Mouse (Mus musculus) forebrain, embryonic 14.5 days (tissue): ENCODE data around the gene Olfr1214. TPM values are rescaled to one million over a fixed set of nuclear protein-coding genes. Genes with fewer than 3 reads are reported as not detected.
"Not testable (repeated sequence)": the region's sequence is repeated elsewhere in the genome, so short reads cannot be mapped to it uniquely, and the experiment has no call there.

Experiments
- ATAC-seq: fragments of 200-750 bp; cut with Nextera tagmentation; 2 replicates; pipeline ENCODE4 v1.8.0; 2017; ENCODE audit warnings: mild to moderate bottlenecking, moderate library complexity
- DNase-seq: peaks from one replicate; pipeline ENCODE4 v3.0.0-alpha.2; 2015; ENCODE audit warnings: low spot score
- H3K27ac ChIP-seq: fragments of 300-500 bp; sonication (generic); 2 replicates; pipeline ENCODE4 v1.5.1; 2014; ENCODE audit warnings: low read depth, mild to moderate bottlenecking, control low read depth, low read length, moderate library complexity
- H3K27me3 ChIP-seq: fragments of 300-500 bp; sonication (generic); replicated peaks from 2 replicates; pipeline ENCODE4 v1.6.1; 2014; ENCODE audit warnings: low read length, control low read depth, mixed read lengths; ENCODE audit not compliant: control insufficient read depth, insufficient read depth
- H3K36me3 ChIP-seq: fragments of 300-500 bp; sonication (generic); 2 replicates; pipeline ENCODE4 v1.6.1; 2014; ENCODE audit warnings: low read length, control low read depth; ENCODE audit not compliant: control insufficient read depth, insufficient read depth
- H3K4me1 ChIP-seq: fragments of 300-500 bp; sonication (generic); 2 replicates; pipeline ENCODE4 v1.6.1; 2014; ENCODE audit warnings: antibody characterized with exemption, low read length, control low read depth; ENCODE audit not compliant: control insufficient read depth, insufficient read depth
- H3K4me2 ChIP-seq: fragments of 300-500 bp; sonication (generic); 2 replicates; pipeline ENCODE4 v1.6.1; 2014; ENCODE audit warnings: mild to moderate bottlenecking, control low read depth, low read length
- H3K4me3 ChIP-seq: fragments of 300-500 bp; sonication (generic); 2 replicates; pipeline ENCODE4 v1.5.1; 2014; ENCODE audit warnings: low read depth, low read length, control low read depth
- H3K9ac ChIP-seq: fragments of 300-500 bp; sonication (generic); 2 replicates; pipeline ENCODE4 v1.6.1; 2014; ENCODE audit warnings: mild to moderate bottlenecking, low read length, control low read depth, moderate library complexity
- H3K9me3 ChIP-seq: fragments of 300-500 bp; sonication (generic); replicated peaks from 2 replicates; pipeline ENCODE4 v1.6.1; 2016; ENCODE audit warnings: low read length, control low read depth, mixed read lengths; ENCODE audit not compliant: control insufficient read depth
- WGBS: fragments of 180-500 bp; shearing (Covaris S2); extraction: QIAGEN DNeasy Blood & Tissue Kit; methylation state at CpG from one replicate; pipeline ENCODE4 v1.1.7; 2014; 5-methylcytosine and 5-hydroxymethylcytosine counted together
- polyA plus RNA-seq: library from polyadenylated mRNA; unstranded; fragments of >200 nt; fragmentation: Nextera tagmentation; extraction: Ambion mirVana; gene quantifications from 2 replicates; pipeline ENCODE4 v1.2.1, GENCODE M21; 2014

Gene Olfr1214
- polyA plus RNA-seq: not detected in 2 replicates

- H3K4me2 ChIP-seq: no peak within 1 kb of the TSS
- 87% methylated on average over 1 of the region's 1 CpGs for WGBS
- no peak for DNase-seq
- no peak within 1 kb of the TSS for H3K9ac ChIP-seq
- H3K27me3 ChIP-seq: no peaks in the 10 kb centered on the region
- ATAC-seq: no peak
- no peaks in the 10 kb centered on the region for H3K36me3 ChIP-seq
- no peak within 1 kb of the TSS for H3K4me3 ChIP-seq
- no peaks in the 10 kb centered on the region for H3K9me3 ChIP-seq
- no peak within 1 kb of the TSS for H3K27ac ChIP-seq
- H3K4me1 ChIP-seq: no peaks in the 10 kb centered on the region
Measured at GRCm38 (mm10) chr2:88992553-88992952, at the start of gene Olfr1214. Olfr1214 (minus strand) TSS chr2:88992653.

DNA sequence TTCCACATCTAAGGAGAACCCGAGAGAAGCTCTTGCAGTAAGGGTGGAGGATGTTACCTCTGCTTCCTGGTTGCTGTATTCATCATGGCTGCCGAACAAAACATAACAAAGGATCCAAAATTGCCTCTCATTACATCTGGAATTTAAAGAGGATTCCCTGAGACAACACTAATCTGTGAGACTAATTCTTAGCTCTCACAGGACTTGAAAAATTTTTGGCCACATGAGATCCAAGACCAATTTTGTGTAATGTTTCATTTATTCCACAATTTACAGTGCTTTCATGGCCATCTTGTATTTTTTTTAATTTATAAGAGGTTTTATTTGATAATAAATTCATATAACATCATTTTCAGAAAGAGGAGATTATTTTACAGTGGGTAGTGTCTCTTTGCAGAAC is 39.5 kb upstream of the Olfr1214 start, which contains the start of gene Olfr1217:
Gene Olfr1217 (minus strand): TSS at position 101 of the 400 bp plus-strand sequence.
- no peak within 1 kb of the TSS for H3K27ac ChIP-seq
- no peaks in the 10 kb centered on the region for H3K9me3 ChIP-seq
- H3K4me3 ChIP-seq: no peak within 1 kb of the TSS
- WGBS: 69% methylated on average over 2 of the region's 2 CpGs
- ATAC-seq: no peak
- no peaks in the 10 kb centered on the region for H3K27me3 ChIP-seq
- no peaks in the 10 kb centered on the region for H3K36me3 ChIP-seq
- DNase-seq: no peak
- H3K4me2 ChIP-seq: no peak within 1 kb of the TSS
- H3K9ac ChIP-seq: no peak within 1 kb of the TSS
- no peaks in the 10 kb centered on the region for H3K4me1 ChIP-seq

- H3K27me3 ChIP-seq: not testable (repeated sequence)
Measured at GRCm38 (mm10) chr2:89021436-89021835, 29.0 kb upstream of the Olfr1214 start.

GRCm38 (mm10) chr2:89018240-89018639 is 25.8 kb upstream of the Olfr1214 start, which contains the start of gene Olfr1216:
Olfr1216 (minus strand) TSS chr2:89018340.
- no peak within 1 kb of the TSS for H3K9ac ChIP-seq
- H3K27me3 ChIP-seq: no peaks in the 10 kb centered on the region
- no peak for DNase-seq
- no peaks in the 10 kb centered on the region for H3K4me1 ChIP-seq
- WGBS: 90% methylated on average over 1 of the region's 1 CpGs
- no peak for ATAC-seq
- no peak within 1 kb of the TSS for H3K4me2 ChIP-seq
- no peak within 1 kb of the TSS for H3K27ac ChIP-seq
- H3K36me3 ChIP-seq: no peaks in the 10 kb centered on the region
- no peak within 1 kb of the TSS for H3K4me3 ChIP-seq
- no peaks in the 10 kb centered on the region for H3K9me3 ChIP-seq

More at GRCm38 (mm10) chr2:89021436-89021835, 29.0 kb upstream of the Olfr1214 start:
- H3K36me3 ChIP-seq, H3K4me1 ChIP-seq, H3K9me3 ChIP-seq, H3K4me3 ChIP-seq, DNase-seq, H3K4me2 ChIP-seq, H3K9ac ChIP-seq, H3K27ac ChIP-seq, ATAC-seq: not testable (repeated sequence)
- WGBS: 70% methylated on average over 3 of the region's 3 CpGs

GRCm38 (mm10) chr2:89006873-89007272 is 14.4 kb upstream of the Olfr1214 start, which contains the start of gene Olfr1215:
Olfr1215 (minus strand) TSS chr2:89006973.
- H3K4me1 ChIP-seq: no peaks in the 10 kb centered on the region
- H3K27ac ChIP-seq: no peak within 1 kb of the TSS
- DNase-seq: no peak

DNA sequence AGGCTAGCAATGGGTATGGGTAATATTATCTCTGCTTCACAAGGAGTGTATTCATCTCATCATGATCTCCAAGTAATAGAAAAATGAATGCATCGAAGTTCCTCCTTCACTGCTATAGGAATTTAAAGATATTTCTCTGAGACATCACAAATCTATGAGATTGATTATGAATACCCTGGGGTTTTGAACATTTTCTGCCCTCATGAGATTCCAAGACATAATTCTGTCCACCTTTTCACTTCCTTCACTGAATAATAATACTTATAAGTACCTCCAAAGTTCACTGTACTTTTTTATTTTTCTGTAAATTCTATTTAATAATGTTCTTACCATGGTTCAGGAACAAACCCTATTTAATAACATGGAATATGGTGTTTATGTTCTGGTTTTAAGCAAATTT is 12.3 kb downstream of the Olfr1214 start, which contains the start of gene Gm13762:
Gene Gm13762 (minus strand): TSS at position 101 of the 400 bp plus-strand sequence.
- DNase-seq (no peak), ATAC-seq (no peak)
- Histone ChIP-seq H3K4me1 (no peaks in the 10 kb centered on the region), H3K4me3 (no peak within 1 kb of the TSS), H3K4me2 (no peak within 1 kb of the TSS), H3K9me3 (no peaks in the 10 kb centered on the region), H3K27me3 (no peaks in the 10 kb centered on the region), H3K36me3 (no peaks in the 10 kb centered on the region), H3K27ac (no peak within 1 kb of the TSS), H3K9ac (no peak within 1 kb of the TSS)
- WGBS: 87% methylated on average over 1 of the region's 1 CpGs

More at GRCm38 (mm10) chr2:89006873-89007272, 14.4 kb upstream of the Olfr1214 start, which contains the start of gene Olfr1215:
- H3K4me3 ChIP-seq: no peak within 1 kb of the TSS
- no peaks in the 10 kb centered on the region for H3K27me3 ChIP-seq
- H3K4me2 ChIP-seq: no peak within 1 kb of the TSS
- ATAC-seq: no peak
- no peaks in the 10 kb centered on the region for H3K36me3 ChIP-seq
- 78% methylated on average over 2 of the region's 2 CpGs for WGBS
- no peak within 1 kb of the TSS for H3K9ac ChIP-seq
- no peaks in the 10 kb centered on the region for H3K9me3 ChIP-seq

DNA sequence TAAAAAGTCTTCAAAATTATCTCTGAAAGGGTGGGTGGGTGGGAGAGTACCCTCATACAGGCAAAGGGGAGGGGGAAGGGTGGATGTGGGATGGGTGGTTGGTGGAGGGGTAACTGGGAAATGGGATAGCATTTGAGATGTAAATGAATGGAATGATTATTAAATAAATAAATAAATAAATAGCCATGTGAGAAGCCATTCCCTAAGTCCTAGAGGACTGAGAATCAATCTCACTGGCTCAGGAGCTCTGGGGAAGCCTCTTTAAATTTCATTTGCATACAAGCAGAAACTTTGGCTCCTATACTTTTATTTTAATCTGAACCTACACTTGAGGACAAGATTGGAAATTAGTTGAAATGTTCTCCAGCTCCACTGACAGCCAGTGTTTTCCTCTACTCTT is 38.8 kb downstream of the Olfr1214 start, which contains the start of gene Olfr1212:
Gene Olfr1212 (plus strand): TSS at position 301 of the 400 bp plus-strand sequence.
- no peak for DNase-seq
- H3K9me3 ChIP-seq: no peaks in the 10 kb centered on the region
- H3K27me3 ChIP-seq: no peaks in the 10 kb centered on the region
- H3K4me3 ChIP-seq: no peak within 1 kb of the TSS
- no peak within 1 kb of the TSS for H3K9ac ChIP-seq
- ATAC-seq: no peak
- no peaks in the 10 kb centered on the region for H3K36me3 ChIP-seq
- no peaks in the 10 kb centered on the region for H3K4me1 ChIP-seq
- no peak within 1 kb of the TSS for H3K27ac ChIP-seq
- no peak within 1 kb of the TSS for H3K4me2 ChIP-seq

- 82% methylated on average over 1 of the region's 1 CpGs for WGBS
- no peak for ATAC-seq
Measured at GRCm38 (mm10) chr2:88938011-88938410, 54.4 kb downstream of the Olfr1214 start, which contains the start of gene Olfr1211. Olfr1211 (minus strand) TSS chr2:88938111.

More at GRCm38 (mm10) chr2:88938011-88938410, 54.4 kb downstream of the Olfr1214 start, which contains the start of gene Olfr1211:
- Histone ChIP-seq H3K4me2 (no peak within 1 kb of the TSS), H3K27ac (no peak within 1 kb of the TSS), H3K9me3 (no peaks in the 10 kb centered on the region), H3K4me3 (no peak within 1 kb of the TSS), H3K27me3 (no peaks in the 10 kb centered on the region), H3K4me1 (no peaks in the 10 kb centered on the region), H3K36me3 (no peaks in the 10 kb centered on the region), H3K9ac (no peak within 1 kb of the TSS)
- DNase-seq: no peak
